Mouse (Mus musculus) spleen, adult 2 months (tissue): ENCODE measurements around the gene Cracr2b. TPM values are rescaled to one million over a fixed set of nuclear protein-coding genes. Genes with fewer than 3 reads are reported as not detected.

Experiments
- DNase-seq, 2 experiments: peaks; one replicate each; pipeline versions ENCODE4 v3.0.0 to v3.0.0-alpha.2; 2012 to 2021; ENCODE audit warnings: low spot score in 2 of 2, low read depth in 1 of 2
- H3K27ac ChIP-seq: fragments of 200-500 bp; 2 replicates; pipeline ENCODE4 v1.5.1; 2012; ENCODE audit warnings: low read length, inconsistent platforms; ENCODE audit not compliant: insufficient read depth
- H3K27me3 ChIP-seq: fragments of 200-500 bp; 2 replicates; pipeline ENCODE4 v1.6.1; 2012; ENCODE audit warnings: mild to moderate bottlenecking, moderate library complexity, low read length, inconsistent platforms; ENCODE audit not compliant: control insufficient read depth, insufficient read depth
- H3K36me3 ChIP-seq: fragments of 200-500 bp; 2 replicates; pipeline ENCODE4 v1.6.1; 2012; ENCODE audit warnings: mild to moderate bottlenecking, low read length, inconsistent platforms; ENCODE audit not compliant: control insufficient read depth, insufficient read depth
- H3K4me1 ChIP-seq: fragments of 200-500 bp; 2 replicates; pipeline ENCODE4 v1.6.1; 2011; ENCODE audit warnings: inconsistent platforms; ENCODE audit not compliant: control insufficient read depth, insufficient read depth, insufficient read length
- H3K4me3 ChIP-seq: fragments of 200-500 bp; 2 replicates; pipeline ENCODE4 v1.5.1; 2011; ENCODE audit warnings: mild to moderate bottlenecking, inconsistent platforms; ENCODE audit not compliant: insufficient read depth, insufficient read length; ENCODE audit errors: extremely low read depth
- CTCF ChIP-seq: fragments of 200-500 bp; IDR thresholded peaks from 2 replicates; pipeline ENCODE4 v1.5.1; 2011; ENCODE audit warnings: mild to moderate bottlenecking, inconsistent platforms; ENCODE audit not compliant: insufficient read depth, insufficient read length, insufficient replicate concordance; ENCODE audit errors: extremely low read depth
- POLR2A ChIP-seq: fragments of 200-500 bp; IDR thresholded peaks from 2 replicates; pipeline ENCODE4 v1.6.1; 2011; ENCODE audit warnings: low read depth, low read length, inconsistent platforms
- WGBS: fragments of 180-500 bp; shearing (Covaris S2); methylation state at CpG from one replicate; pipeline ENCODE4 v1.1.7; 2018; 5-methylcytosine and 5-hydroxymethylcytosine counted together
- polyA plus RNA-seq: library from polyadenylated mRNA; depleted of rRNA; stranded (reverse); fragments of >200 nt; gene quantifications from 2 replicates; pipeline ENCODE4 v1.2.3, GENCODE M21; 2012

The Cracr2b gene
- polyA plus RNA-seq, 1 experiment = 17.7 TPM

DNA sequence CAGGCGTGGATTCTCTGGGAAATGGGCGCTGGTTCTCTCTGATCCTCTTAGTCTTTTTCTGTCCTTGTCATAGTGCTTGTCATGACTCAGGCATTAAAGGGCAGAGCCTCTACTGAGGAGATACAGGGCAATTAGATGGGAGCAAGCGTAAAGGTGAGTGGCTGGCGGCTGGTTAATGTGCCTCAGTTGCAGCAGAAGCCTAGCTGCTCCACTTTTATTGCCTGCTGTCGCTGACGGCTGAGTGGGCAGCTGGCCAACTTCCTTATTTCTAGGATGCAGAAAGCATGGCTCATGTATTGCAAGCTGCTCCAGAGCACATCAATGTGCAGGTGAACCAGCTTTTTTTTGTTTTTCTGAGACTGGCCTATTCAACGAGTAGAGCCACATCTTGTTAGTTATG is 41.9 kb upstream of the Cracr2b start:
- DNase-seq = no peak
- Histone ChIP-seq H3K27me3 (no peaks in the 10 kb centered on the region), H3K4me1 (peaks cover 8% of the 10 kb centered on the region; the same call in 1 of the 2 replicates), H3K4me3 (no peak overlapping the region), H3K36me3 (no peaks in the 10 kb centered on the region), H3K27ac (no peak overlapping the region)
- 44% methylated on average over 7 of the region's 7 CpGs for WGBS
- no peak for TF ChIP-seq CTCF
- no peak for TF ChIP-seq POLR2A

DNA sequence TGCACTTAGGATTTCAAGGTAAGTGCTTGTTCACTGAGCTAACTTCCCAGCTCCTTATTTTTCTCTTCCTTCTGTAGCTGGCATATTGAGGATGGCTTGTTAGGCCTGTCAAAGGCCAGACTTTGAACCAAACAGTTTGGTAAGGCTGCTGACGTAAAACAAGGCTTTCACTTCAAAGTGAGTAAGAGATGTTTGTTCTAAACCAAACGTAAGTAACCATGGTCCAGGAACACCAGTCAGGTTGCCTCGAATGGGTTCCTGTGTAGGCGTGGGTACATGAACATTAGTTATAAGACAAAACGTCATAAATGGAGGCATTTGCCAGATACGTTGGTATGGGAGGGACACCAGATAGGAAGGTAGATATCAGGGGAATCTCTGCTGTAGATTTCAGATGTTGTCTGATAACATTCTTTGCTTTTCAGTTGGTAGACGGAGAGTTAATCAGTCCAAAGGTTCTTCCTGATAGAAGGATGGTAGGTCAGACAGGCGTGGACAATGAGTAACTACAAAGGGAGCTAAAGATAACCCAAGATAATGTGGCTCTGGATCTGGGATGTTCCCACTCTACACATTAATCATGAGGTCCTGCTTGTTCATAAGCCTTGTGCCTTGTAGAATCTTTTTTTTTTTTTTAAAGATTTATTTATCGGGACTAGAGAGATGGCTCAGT is 40.7 kb upstream of the Cracr2b start:
- no peak for TF ChIP-seq CTCF
- no peak for TF ChIP-seq POLR2A
- 88% methylated on average over 9 of the region's 9 CpGs for WGBS
- Histone ChIP-seq H3K36me3 (no peaks in the 10 kb centered on the region), H3K4me1 (peaks cover 3% of the 10 kb centered on the region; the same call in 1 of the 2 replicates), H3K27me3 (no peaks in the 10 kb centered on the region), H3K27ac (no peak overlapping the region), H3K4me3 (no peak overlapping the region)
- DNase-seq = no peak

DNA sequence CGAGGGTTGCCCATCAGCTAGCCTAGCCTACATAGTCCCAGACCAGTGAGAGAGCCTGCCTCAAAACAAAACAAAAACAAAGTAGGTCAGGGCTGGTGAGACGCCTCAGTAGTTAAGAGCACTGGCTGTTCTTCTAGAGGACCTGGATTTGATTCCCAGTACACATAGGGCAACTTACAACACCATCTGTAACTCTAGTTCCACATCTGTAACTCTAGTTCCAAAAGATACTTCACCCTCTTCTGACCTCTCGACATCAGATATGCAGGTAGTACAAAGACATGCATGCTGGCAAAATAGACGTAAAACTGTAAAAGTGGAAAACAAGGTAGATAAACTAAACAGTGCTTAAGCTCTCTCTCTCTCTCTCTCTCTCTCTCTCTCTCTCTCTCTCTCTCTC is 37.1 kb upstream of the Cracr2b start:
- 81% methylated on average over 4 of the region's 4 CpGs for whole genome bisulfite sequencing
- H3K27me3 ChIP-seq = no peaks in the 10 kb centered on the region
- no peak for DNase-seq
- no peaks in the 10 kb centered on the region for H3K36me3 ChIP-seq
- no peak overlapping the region for H3K4me3 ChIP-seq
- no peak overlapping the region for H3K27ac ChIP-seq
- H3K4me1 ChIP-seq = peaks cover 2% of the 10 kb centered on the region; the same call in 1 of the 2 replicates
- TF ChIP-seq CTCF (no peak), POLR2A (no peak)

DNA sequence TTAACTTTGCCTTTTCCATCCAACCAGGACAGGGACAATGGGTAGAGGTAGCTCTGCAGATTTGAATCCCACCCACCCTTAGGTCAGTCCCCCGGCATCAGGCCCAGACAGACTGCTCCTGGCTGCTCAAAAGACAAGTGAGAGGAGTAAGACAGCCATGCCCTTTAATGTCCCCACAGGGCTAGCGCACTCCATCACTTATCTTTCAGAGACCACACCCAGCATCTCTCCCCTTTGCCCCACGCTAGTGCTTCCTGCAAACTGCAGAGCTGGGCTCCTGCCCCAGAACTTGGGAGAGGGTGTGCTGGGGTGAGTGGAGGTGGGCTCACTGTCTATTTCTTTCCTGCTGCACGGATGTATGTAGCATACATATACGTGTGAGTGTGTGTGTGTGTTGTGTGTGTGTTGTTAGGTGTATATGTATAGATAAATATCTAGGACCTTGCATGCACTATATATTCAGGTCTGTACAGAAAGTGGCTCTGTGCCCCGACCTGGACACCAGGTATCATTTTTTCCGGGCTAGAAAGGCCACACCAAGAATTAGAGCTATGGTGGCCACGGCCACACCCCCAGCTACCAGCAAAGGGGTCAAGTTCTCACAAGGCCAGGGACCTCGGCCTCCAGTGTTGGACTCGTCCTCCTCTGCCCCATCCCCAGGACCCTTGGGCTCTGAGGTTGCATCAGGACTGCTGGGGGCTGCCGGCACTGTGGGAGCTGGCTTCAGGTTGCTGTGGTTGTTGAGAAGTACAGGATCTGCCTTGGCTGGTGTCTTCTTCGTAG is 33.8 kb upstream of the Cracr2b start:
- Histone ChIP-seq H3K27ac (no peak overlapping the region), H3K36me3 (peaks cover 10% of the 10 kb centered on the region), H3K27me3 (no peaks in the 10 kb centered on the region), H3K4me1 (no peaks in the 10 kb centered on the region), H3K4me3 (no peak overlapping the region)
- no peak for TF ChIP-seq CTCF
- no peak for TF ChIP-seq POLR2A
- no peak for DNase-seq
- WGBS = 80% methylated on average over 12 of the region's 12 CpGs

DNA sequence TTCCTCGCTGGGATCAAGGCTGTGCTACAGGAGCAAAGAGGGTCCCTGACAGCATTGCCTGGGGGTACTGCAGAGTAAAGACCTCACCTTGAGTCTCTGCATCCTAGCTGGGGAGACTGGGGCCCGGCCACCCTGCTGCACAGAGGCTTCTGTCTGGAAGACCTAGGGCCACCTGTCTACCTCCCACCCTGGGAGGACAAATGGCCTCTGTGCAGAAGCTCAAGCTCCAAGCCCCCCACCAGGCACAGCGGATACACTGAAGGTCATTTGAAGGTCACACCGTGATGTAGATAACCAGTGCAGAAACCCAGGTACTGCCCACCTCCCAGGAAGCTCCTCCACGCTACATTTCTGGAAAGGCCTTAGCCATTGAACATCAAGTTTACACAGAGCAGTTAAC is 32.2 kb upstream of the Cracr2b start:
- WGBS = 83% methylated on average over 5 of the region's 5 CpGs
- Histone ChIP-seq H3K36me3 (peaks cover 17% of the 10 kb centered on the region), H3K4me1 (no peaks in the 10 kb centered on the region), H3K27ac (no peak overlapping the region), H3K4me3 (no peak overlapping the region), H3K27me3 (no peaks in the 10 kb centered on the region)
- TF ChIP-seq CTCF = no peak
- no peak for TF ChIP-seq POLR2A
- no peak for DNase-seq

DNA sequence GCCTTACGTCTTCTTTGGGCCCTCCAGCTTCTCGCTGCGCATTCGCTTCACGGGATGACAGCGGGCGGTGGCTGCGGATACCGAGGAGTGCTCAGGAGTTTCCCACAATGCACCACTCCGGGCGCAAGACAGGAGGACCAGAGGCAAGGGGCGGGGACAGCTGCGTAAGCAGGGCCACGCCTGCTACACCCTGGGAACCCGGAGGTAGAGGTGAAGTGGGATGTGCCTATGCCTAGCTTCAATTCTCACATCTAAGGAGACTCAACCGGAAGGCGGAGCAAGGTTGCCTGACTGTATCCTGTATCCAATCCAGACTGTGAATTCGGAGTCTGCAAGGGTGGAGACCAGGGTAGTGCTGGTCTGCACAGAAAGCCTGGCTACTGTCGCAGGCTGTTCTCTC is 31.6 kb upstream of the Cracr2b start, which contains the start of gene Cend1:
TSS of gene Cend1 (minus strand) at position 182 of the 400 bp plus-strand sequence.
- 60% methylated on average over 19 of the region's 19 CpGs for WGBS
- H3K27me3 ChIP-seq = no peaks in the 10 kb centered on the region
- no peak within 1 kb of the TSS for H3K27ac ChIP-seq
- H3K4me3 ChIP-seq = no peak within 1 kb of the TSS
- TF ChIP-seq POLR2A = no peak
- H3K36me3 ChIP-seq = peaks cover 19% of the 10 kb centered on the region
- H3K4me1 ChIP-seq = peaks cover 4% of the 10 kb centered on the region; the same call in 1 of the 2 replicates
- peak in 1 of 2 experiments; percentile 3 for DNase-seq
